Mouse (Mus musculus) ovary, adult 18-20 months (tissue): ENCODE data around the gene Zfp655.
"Not testable (repeated sequence)": the region's sequence is repeated elsewhere in the genome, so short reads cannot be mapped to it uniquely, and the experiment has no call there.

Experiments used
- DNase-seq: peaks from one replicate; pipeline ENCODE4 v3.0.0; 2022; ENCODE audit warnings: low spot score, mixed read lengths

The Zfp655 gene

DNA sequence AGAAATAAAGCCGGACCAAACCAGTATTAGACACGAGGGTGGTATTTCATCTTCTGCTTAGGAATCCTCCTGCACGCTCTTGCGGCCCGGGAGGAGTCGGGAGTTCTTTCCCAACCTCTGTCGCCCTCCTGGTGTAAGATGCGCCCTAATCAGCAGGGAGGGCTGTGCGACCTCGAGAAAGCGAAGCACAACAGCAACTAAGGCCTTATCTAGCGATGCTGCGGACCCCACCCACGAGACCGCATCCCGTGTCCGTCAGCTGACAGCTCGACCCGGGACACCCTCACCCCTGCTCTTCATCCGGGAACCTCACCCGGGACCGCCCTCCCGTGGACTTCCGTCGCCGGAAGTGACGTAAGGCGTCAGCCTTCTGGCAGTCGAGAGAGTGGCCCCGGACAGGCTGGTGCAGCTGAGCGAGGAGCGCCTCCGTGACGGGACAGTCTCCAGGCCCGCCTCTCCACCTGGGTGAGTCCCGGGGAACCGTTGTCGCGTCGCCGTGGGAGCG, at the start of gene Zfp655:
Gene Zfp655, plus strand, starts transcription at position 349 of the 505 bp plus-strand sequence.
- peak; percentile 96 for DNase-seq

DNA sequence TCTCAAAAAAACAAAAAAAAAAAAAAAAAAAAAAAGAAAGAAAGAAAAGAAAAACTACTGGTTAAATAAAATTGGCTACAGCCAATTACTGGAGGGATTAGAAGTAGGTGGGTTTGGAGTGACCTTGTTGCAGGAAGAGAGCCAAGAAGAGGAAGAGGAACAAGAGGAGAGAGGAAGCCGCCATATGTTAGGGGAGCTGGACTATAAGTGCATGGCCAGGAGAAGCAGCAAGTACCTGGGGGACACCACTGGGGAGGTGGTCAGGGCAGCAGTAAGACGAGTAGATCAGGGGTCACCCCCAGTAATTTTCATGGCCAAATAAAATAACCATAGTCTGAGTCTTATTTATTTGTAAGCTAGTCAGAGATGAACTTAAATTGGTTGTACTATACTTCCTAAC, 46.3 kb upstream of the Zfp655 start:
- DNase-seq = no peak

- no peak for DNase-seq
Observed at GRCm38 (mm10) chr5:145189416-145189815, 42.1 kb upstream of the Zfp655 start.

DNA sequence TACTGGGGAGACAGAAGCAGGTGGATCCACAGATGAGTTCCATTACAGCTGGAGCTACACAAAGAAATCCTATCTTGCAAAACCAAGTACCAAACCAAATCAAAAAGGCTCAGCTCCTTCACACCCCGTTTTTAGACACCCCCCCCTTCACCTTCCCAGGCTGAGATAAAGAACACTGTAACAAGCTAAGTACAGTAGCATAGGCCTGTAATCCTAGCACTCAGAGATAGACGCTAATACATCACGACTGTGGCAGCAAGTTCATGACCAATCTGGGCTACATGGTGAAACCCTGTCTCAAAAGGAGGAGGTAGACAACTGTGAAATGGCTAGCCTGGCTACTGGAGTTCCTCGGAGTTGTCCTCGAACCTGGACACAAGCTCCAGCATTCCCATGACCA, 41.1 kb upstream of the Zfp655 start:
- no peak for DNase-seq

DNA sequence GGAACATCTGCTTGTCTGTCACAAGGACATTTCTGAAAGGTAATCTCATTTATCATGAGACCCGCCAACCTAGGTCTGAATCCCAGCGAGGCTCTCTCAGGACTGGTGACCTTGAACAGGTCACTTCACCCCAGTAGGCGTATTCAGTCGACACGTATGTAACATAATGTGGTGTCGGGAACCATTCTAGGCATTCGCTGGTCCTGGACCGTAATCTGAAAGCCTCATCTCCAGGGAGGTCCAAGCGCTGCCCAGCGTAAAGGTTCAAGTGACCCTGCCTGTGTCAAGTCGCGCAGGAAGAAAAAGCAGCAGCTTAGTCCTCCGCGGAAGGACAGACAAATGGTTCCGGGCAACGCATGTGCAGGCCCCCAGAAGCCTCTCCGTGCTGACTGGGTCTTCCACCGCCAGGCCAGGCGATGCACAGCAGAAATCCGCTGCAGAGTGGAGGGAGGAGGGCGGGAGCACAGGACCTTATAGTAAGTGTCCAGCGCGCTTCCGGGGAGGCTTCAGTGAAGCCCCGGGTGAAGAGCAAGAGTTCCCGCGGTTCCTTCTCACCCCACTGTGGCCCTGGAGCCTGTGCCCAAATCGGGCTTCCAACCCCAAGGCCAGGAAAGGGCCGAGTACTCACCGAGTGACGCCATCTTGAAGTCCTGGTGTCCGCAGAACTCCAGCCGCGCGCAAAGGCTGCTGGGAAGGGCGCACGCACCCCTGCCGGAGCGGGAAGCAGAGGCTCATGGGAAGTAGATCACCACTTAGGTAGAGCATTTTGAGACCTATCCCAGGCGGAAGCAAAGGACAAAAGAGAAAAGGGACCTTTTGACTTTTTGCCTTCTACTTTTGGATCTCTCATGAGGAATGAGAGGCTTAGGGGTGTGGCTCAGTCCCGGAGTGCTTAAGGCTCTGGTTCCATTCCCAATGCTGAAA, 40.4 kb upstream of the Zfp655 start:
- DNase-seq = peak; percentile 80

DNA sequence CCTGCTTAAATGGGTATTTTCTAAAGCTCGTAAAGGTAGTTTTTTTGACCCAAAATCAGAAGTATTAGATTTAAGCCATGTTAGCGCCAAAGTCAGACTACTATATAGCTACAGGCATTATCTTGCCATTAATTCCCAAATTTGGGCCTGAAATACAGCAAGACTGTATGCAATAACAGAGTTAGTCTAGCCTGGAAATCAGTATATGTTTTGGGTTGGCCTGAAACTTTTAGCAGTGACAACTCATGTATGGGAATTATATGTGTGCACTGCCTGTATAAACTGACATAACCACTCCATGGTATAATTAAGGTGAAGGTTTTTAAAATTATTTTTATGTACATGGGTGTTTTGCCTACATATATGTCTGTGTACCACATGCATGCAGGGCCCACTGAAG, 39.6 kb upstream of the Zfp655 start, which contains the start of gene Atp5j2:
Gene Atp5j2, minus strand, starts transcription at position 101 of the 400 bp plus-strand sequence.
- DNase-seq = no peak

DNA sequence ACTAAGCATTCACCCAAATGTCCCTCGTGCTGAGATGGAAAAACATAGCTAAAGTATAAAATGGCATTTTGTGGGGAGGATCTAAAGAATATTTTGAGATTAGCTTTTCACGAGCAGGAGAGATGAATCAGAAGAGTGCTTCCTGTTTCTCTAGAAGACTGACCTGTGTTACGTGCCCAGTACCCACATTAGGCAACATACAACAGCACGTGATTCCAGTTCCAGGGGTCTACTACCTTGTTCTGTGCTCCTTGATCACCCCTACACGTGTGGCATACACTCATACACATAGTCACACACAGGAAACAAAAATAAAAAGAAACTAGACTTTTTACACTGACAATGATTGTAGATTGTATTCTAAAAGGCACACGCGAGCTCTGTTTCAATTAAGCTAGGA, 31.1 kb upstream of the Zfp655 start:
- DNase-seq = no peak

DNA sequence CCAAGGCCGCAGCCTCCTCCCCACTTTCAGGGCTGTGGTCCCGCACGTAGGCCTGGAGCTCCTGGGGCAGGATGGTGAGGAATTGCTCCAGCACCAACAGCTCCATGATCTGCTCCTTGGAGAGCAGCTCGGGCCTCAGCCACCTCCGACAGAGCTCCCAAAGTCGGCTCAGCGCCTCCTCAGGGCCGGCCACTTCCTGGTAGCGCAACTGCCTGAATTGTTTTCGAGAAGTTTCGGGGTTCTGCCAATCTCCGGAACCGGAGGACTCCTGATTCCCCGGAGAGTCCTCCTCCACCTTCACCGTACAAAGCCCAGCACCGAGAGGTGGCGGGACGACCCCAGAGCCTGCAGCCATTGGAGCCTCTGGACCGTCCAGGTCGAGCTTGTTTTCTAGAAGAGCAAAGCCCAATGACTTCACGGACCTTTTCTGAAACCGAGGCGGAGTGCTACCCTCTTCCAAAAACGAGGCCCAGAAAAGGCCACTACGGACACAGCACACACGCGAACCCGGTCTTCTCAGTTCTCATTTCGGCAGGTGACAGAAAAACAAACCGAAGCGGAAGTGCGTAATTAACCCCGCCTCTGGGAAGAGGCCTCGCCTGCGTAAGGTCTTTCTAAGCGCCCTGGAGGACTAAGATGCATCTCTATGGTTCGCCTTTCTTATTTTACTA, 30.1 kb upstream of the Zfp655 start, which contains the start of gene Zkscan14:
Gene Zkscan14, minus strand, starts transcription at position 548 of the 671 bp plus-strand sequence.
- DNase-seq = peak; percentile 47

GRCm38 (mm10) chr5:145202446-145202845, 29.1 kb upstream of the Zfp655 start:
- DNase-seq = no peak

DNA sequence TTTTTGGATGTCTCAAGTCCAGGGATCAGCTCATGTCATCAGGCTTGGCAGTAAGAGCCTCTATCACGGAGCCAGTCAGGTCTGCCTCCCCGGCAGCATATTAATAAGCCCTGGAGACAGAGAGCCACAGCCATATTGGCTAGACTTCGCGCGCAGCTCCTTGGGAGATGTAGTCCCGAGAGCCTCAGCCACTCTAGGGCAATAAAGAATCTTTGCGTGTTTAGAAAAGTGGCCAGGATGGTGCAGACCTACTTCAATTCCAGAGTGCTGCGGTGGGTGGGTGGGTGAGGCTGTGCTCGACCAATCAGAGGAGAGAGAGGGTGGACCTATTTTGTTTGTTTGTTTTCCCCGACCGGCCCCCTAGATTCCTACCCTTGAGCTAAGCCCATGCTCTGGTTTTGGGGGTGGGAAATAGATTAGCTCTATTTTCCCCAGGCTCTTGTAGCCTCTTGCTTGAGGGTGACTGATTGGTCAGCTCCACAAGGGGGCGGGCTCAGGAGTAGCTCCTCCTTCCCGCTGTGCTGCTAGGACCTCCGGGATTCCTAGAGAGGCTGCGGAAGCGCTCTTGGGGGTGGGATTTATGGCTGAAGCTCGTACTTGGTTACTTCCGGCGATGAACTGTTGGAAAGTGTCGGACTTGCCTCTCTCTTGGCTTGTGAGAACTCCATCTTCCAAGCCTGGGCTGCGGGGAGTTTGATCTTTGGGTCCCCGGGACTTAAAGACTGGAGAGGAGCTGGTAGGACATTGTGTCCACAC, 27.4 kb upstream of the Zfp655 start, which contains the start of gene Zkscan5:
Gene Zkscan5, plus strand, starts transcription at position 627 of the 756 bp plus-strand sequence.
- peak; percentile 98 for DNase-seq

GRCm38 (mm10) chr5:145205041-145205440, 26.5 kb upstream of the Zfp655 start:
- DNase-seq = no peak

DNA sequence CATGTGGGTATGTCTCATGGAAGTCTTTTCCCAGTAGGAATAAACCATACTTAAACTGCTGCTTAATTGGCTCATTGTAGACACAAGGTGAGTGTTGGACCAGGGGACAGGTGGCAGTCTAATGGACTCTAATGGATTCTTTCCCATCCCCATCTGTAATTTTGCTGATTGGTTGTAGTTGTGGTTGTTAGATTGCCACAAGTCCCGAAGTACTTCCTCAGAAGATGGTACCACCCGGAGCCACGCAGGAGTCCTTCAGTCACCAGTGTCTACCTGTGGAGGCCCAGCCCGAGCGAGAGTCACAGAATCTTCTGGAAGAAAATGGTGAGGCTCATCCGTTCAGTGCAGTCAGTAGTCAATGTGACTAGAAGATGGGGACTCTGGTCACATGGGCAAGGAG, 24.1 kb upstream of the Zfp655 start:
- DNase-seq = no peak

DNA sequence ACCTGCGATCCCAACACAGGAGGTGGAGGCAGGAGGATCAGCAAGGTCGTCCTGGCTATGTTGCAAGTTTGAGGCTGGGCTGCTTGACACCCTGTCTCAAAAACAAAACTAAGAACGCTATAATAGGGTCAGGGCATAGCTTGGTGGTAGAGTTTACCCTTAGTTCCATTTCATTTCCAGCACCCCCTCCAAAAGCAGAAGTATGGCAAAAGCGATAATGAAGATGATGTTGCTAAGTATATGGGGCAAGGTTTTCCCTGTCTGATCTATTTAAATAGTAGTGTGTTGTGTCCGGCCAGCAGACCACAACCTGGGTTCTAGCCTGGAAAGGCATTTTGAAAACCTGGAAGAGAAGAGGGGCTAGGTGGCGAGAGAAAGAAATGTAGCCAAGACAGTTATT, 23.6 kb upstream of the Zfp655 start:
- DNase-seq = no peak

DNA sequence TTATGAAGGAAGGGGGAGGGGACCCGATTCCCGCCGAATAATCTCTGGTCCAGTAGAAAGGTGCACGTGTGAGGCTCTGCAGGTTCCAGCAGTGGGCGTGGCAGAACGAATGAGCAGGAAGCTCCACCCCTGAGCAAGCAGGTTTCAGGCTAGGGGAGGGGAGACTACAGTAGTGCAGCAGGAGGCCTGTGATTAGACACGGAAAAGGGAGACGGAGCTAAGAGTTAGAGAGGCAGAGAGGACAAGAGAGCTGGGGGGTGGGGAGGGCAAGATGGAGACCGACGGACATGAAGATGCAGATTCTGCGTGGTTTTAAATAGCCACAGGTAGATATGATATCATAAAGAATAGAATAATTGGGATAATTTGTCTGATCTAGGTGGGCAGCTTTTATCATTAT, 23.1 kb upstream of the Zfp655 start:
- not testable (repeated sequence) for DNase-seq

- no peak for DNase-seq
Observed at GRCm38 (mm10) chr5:145211340-145211739, 20.2 kb upstream of the Zfp655 start.

DNA sequence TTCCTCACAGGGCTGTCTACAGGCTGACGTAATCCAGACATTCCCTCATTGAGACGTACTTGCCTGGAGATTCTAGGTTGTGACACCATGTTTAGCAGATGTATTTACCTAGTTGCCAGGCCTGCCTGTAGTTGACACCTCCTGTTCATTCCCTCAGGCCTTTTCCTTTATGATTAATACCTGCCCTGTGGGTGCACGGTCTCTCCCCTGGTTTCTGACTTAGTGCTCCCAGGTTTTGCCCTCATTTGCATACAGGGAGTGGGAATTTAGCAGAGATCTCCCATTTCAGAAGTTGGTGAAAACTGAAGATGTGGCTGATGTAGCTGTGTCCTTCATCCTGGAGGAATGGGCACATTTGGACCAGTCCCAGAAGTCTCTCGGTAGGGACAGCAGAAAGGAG, 19.3 kb upstream of the Zfp655 start:
- DNase-seq = no peak

GRCm38 (mm10) chr5:145213505-145213904, 18.0 kb upstream of the Zfp655 start:
- no peak for DNase-seq

- DNase-seq = no peak
Observed at GRCm38 (mm10) chr5:145214679-145215078, 16.8 kb upstream of the Zfp655 start.

GRCm38 (mm10) chr5:145217746-145218145, 13.8 kb upstream of the Zfp655 start:
- DNase-seq = no peak

DNA sequence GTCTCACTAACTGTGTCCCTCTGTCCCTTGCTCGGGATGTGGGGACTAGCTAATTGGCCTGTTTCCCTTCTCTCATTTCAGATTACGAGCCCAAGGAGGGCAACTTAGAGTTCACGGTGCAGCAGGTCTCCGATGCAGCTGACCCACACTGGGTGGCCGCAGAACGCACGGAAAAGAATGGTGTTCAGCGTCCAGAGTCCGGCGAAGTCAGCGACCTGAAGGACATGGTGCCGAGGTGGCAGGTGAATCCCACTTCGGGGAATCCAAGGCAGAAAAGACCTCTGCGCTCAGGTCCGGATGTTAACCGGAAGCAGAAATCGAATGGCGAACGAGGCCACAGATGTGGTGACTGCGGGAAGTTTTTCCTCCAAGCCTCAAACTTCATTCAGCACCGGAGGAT, 13.3 kb upstream of the Zfp655 start:
- no peak for DNase-seq

DNA sequence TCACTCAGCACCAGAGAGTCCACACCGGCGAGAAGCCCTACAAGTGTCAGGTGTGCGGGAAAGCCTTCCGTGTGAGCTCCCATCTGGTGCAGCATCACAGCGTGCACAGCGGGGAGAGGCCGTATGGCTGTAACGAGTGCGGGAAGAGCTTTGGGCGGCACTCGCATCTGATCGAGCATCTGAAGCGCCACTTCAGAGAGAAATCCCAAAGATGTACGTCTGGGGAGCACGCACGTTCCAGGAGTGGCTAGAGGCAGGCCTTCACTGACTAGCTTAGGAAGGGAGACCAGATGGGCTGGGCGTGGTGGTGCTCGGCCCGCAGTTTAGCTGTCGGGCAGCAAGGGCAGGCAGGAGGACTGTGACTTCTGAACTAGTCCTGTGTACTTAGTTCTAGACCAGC, 12.8 kb upstream of the Zfp655 start:
- no peak for DNase-seq

- no peak for DNase-seq
Observed at GRCm38 (mm10) chr5:145219981-145220380, 11.5 kb upstream of the Zfp655 start.
